Mouse (Mus musculus) adrenal gland, adult 18-20 months (tissue): ENCODE measurements around the gene Trpv5. TPM values are rescaled to one million over a fixed set of nuclear protein-coding genes. Genes with fewer than 3 reads are reported as not detected.
A peak's percentile ranks its signal among the peaks of the same experiment; 100 is the strongest.

Source experiments
- DNase-seq, 2 experiments: peaks; one replicate each; pipeline ENCODE4 v3.0.0; 2021 to 2022; ENCODE audit warnings: low spot score in 2 of 2
- total RNA-seq, 2 experiments: library from RNA; stranded (reverse); gene quantifications; 1 replicate in 1 of 2; 2 replicates in 1 of 2; pipeline ENCODE4 v1.2.3; 2021

Gene Trpv5
- total RNA-seq, 2 experiments from 2014 or later, result not detected

DNA sequence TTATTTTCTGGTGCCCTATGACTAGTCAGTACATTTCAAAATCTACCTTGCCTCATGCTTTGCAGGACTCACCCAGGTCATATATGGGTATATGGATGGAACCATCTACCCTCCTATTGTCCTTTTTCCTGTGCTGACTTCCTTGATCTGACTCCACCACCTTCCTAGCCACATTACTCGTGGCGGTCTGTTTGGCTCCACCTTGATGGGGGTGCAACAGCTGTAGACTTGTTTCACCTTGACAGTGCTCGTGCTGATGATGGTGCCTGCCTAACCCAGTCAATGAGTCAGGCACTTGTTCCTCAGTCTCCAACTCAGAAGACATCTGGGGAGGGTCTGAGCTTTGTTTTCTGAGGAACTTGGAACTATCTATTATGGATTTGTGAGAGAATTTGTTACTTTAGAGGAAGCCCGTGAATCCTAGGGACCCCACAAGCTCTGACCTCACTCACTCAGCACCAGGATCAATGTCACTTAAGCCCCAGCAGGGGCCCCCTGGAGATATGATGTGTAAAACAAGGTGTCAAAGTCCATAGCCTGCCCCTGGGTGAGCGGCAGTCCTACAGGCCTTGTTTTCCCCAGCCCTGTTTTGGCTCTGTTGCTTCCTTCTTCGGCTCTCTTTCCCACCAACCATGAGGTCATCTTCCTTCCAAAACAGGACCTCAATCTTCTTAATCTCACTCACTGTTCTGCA is 39.2 kb downstream of the Trpv5 start:
- no peak for DNase-seq

DNA sequence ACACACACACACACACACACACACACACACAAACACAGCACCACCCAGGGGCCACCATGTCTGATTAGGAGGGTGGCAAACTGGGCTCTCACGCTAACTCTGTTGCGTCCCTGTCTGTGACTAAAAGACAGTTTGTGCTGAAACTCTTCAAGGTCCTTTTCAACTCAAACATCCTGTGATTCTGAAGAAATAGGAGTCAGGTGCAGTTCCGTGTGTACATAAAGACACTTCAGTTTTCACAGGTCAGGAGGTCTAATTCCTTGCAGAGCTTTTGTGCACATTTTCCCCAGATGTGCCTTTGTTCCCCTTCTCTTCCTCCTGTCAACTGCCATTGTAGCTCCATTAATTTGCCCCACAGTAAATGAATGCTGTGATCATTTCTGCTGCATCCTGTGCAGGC is 40.1 kb downstream of the Trpv5 start:
- no peak for DNase-seq

DNA sequence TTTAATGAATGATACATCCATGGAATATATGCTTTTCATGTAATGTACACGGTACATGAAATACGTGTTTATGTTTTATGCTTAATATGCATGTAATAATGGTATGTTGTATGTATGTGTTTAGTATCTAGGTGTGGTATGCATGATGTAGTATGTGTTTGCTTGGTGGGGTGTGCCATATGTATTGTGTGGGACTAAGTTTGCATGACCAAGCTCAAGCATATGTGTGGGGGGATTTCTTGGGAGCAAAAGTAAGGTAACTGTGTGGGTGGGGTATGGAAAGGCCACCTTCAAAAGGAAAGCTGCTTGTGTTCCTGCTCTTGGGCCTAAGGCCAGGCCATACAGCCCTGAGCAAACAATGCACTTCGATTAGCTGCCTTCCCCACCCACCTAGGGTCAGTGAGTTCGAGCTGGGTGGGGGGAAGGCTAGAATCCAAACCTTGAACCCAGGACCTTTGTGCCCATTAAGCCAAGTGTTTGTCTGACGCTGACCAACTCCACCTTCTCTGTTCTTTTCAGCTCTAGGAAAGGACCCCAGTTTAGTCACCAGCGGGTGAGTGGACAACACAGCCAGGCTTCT is 42.6 kb downstream of the Trpv5 start:
- no peak for DNase-seq

DNA sequence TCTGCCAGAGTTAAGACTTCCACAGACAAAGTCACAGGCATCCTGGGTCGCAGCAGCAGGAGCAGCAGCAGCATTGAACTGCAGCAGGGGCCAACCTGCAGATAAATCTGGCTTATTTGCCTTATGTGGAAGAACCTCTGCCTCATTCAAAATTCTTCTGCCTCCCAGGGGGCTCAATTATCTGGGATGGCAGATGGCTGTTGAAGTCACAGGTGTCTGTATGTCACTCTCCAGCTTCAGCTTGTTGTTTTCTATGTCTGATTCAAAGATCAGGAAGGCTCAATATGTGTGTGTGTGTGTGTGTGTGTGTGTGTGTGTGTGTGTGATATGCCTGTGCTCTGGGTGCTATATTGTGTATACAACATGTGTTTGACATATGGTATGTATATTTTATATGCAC is 43.2 kb downstream of the Trpv5 start:
- DNase-seq, result no peak

- no peak for DNase-seq
Measured at GRCm38 (mm10) chr6:41636178-41636577, 44.4 kb downstream of the Trpv5 start, which contains the start of gene Trpv6. Trpv6 (minus strand) TSS chr6:41636405.

DNA sequence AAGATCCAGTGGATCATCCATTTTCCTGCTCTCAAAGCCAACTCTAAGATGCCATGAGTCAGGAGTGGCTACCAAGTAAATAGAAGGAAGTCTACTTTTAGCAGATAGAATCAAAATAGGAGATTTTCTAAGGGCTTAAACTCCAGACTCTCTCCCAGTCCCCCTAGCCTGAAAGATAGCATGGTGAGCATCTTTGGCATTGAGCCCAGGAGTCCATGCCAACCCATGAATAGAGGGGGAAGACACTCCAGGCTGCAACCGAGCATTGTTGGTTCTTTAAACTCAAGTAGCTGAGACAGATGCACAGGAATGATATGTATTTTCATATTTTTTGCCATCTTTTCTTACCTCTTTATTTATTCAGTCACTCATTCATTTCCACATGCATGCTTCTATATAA is 45.4 kb downstream of the Trpv5 start:
- no peak for DNase-seq

GRCm38 (mm10) chr6:41631549-41631948 is 49.0 kb downstream of the Trpv5 start:
- DNase-seq, result no peak

- no peak for DNase-seq
Measured at GRCm38 (mm10) chr6:41630791-41631190, 49.8 kb downstream of the Trpv5 start.

- DNase-seq, result no peak
Measured at GRCm38 (mm10) chr6:41628180-41628579, 52.4 kb downstream of the Trpv5 start.

DNA sequence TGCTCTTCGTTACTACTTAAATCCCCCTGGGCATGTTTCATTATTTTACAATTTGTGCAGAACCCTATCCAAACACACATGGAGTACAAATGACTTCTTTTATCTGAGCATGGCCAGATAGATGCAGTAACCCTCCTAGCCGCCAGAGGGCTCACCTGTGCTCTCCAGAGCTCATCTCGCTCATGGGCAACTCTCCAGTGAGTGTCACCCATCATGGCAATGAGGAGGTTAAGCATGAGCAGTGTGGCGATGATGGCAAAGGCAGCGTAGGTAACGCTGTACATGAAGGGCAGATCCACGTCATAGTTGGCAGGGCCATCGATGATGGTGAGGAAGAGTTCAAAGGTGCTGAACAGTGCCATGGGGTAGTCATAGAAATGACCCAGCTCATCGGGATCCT is 57.9 kb downstream of the Trpv5 start:
- DNase-seq, result no peak

GRCm38 (mm10) chr6:41621241-41621990 is 59.2 kb downstream of the Trpv5 start:
- no peak for DNase-seq

DNA sequence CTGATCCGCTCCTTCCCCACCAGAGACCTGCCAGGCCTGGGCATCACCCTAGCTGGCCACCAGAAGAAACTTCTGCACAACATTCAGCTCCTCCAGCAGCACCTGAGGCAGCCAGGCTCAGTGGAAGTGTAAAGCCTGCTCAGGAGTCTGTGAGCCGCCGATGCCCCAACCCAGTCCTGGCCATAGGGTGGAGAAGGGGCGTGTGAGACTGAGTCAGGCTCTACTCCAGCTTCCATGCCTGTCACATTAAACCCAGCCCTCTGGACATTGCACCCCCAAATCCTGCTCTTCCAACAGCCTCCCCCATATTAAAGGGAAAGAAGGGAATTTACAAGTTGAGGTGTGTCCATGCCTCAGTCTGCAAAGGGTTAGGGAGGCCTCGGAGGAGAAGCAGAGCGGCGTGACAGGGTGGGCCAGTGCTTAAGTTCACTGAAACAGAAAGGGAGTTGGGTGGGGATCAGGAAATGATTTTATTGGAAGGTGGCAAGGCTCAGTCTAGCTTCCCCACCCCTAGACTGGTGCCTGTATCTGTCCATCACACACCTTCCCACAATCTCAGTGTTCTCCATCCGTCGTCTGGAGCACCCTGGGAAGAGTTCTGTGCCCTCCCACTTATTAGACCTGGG is 60.3 kb downstream of the Trpv5 start:
- no peak for DNase-seq

DNA sequence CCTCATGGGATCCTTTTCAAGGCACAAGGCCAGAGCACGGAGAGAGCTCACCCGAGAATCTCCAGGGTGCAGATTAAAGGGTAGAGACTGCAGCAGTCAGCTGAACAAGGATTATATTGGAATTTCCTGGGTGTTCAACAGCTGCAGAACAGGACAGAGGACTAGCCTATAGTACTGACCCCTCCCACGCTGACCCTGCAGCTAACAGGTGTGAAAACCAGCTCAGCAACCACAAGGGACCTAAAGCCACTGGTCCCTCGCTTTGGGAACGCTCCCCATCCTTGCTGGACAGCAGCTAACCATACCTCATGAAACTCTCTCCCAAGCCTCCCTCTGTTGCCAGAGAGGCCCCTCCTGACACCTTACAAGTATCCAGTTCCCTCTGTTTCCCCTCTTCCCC is 72.9 kb downstream of the Trpv5 start:
- DNase-seq, result no peak

- peak; percentile 30 to 46 for DNase-seq
Measured at GRCm38 (mm10) chr6:41606214-41606613, 74.4 kb downstream of the Trpv5 start.

GRCm38 (mm10) chr6:41605794-41606104 is 74.8 kb downstream of the Trpv5 start:
- DNase-seq, result no peak

DNA sequence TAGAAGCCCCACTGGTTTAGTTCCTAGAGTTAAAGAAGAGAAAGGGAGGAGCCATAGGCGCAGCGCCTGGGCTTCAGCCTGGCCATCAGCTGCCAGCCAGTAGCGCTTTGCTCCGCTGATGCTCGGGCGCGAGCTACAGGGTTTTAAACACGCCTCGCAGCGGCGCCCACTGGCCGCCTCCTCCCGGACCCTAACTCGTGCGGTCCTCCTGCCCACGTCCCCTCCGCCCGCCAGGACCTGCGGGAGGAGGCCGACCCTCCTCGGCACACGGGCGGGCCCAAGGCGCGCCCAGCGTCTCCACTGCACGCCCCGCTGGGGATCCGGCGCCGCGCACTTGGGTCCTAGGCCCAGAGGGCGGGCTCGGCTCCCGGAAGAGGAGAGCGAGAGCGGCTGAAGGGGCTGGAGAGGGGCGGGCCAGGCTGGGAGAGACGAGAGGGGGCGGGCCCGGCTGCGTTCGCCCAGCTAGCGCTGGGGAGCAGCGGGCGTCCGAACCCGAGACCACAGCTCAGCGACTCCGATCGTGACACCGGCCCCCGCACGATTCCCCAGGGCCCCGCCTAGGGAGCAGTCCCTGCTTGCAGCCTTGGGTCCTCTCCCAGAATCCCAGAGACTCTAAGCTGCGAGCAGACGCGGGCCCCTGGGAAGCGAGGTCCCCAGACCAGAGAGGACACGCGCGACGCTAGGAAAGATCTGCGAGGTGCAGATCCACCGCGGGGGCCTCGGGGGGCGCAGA is 75.3 kb downstream of the Trpv5 start, which contains the start of gene Ephb6:
Gene Ephb6, plus strand, starts transcription at position 422 of the 733 bp plus-strand sequence.
- peak; percentile 57 to 68 for DNase-seq

- DNase-seq, result peak in 1 of 2 experiments; percentile 24
Measured at GRCm38 (mm10) chr6:41604401-41605050, 76.0 kb downstream of the Trpv5 start.
